Mouse (Mus musculus) liver, embryonic 11.5 days (tissue): ENCODE data around the gene Sspn. TPM values are rescaled to one million over a fixed set of nuclear protein-coding genes. Genes with fewer than 3 reads are reported as not detected.

Experiments used
- ATAC-seq: fragments of 200-750 bp; cut with Nextera tagmentation; replicated peaks from 2 replicates; pipeline ENCODE4 v1.8.0; 2017; ENCODE audit warnings: moderate number of reproducible peaks, mild to moderate bottlenecking, moderate TSS enrichment, moderate library complexity; ENCODE audit not compliant: low FRiP score
- DNase-seq: peaks from one replicate; pipeline ENCODE4 v3.0.0-alpha.2; 2017; ENCODE audit warnings: low spot score
- H3K27ac ChIP-seq: fragments of 300-500 bp; sonication (generic); 2 replicates; pipeline ENCODE4 v1.5.1; 2014; ENCODE audit warnings: mild to moderate bottlenecking, low read depth, low read length, control low read depth
- H3K27me3 ChIP-seq: fragments of 300-500 bp; sonication (generic); replicated peaks from 2 replicates; pipeline ENCODE4 v1.6.1; 2014; ENCODE audit warnings: low read length, mixed read lengths; ENCODE audit not compliant: control insufficient read depth, insufficient read depth
- H3K36me3 ChIP-seq: fragments of 300-500 bp; sonication (generic); 2 replicates; pipeline ENCODE4 v1.6.1; 2014; ENCODE audit warnings: mild to moderate bottlenecking, low read length, moderate library complexity, mixed read lengths; ENCODE audit not compliant: control insufficient read depth, insufficient read depth
- H3K4me1 ChIP-seq: fragments of 300-500 bp; sonication (generic); replicated peaks from 2 replicates; pipeline ENCODE4 v1.6.1; 2014; ENCODE audit warnings: low read length, mixed read lengths; ENCODE audit not compliant: control insufficient read depth, insufficient read depth
- H3K4me2 ChIP-seq: fragments of 300-500 bp; sonication (generic); 2 replicates; pipeline ENCODE4 v1.6.1; 2014; ENCODE audit warnings: mild to moderate bottlenecking, control low read depth, moderate library complexity
- H3K4me3 ChIP-seq: fragments of 300-500 bp; sonication (generic); 2 replicates; pipeline ENCODE4 v1.5.1; 2014; ENCODE audit warnings: low read depth, low read length, control low read depth
- H3K9ac ChIP-seq: fragments of 300-500 bp; sonication (generic); 2 replicates; pipeline ENCODE4 v1.6.1; 2014; ENCODE audit warnings: low read depth, low read length, control low read depth
- H3K9me3 ChIP-seq: fragments of 300-500 bp; sonication (generic); 2 replicates; pipeline ENCODE4 v1.6.1; 2016; ENCODE audit warnings: low read length, inconsistent platforms, mixed read lengths; ENCODE audit not compliant: control insufficient read depth
- WGBS: fragments of 180-500 bp; shearing (Covaris S2); extraction: QIAGEN DNeasy Blood & Tissue Kit; methylation state at CpG from one replicate; pipeline ENCODE4 v1.1.7; 2014; 5-methylcytosine and 5-hydroxymethylcytosine counted together
- polyA plus RNA-seq: library from polyadenylated mRNA; unstranded; fragments of >200 nt; fragmentation: Nextera tagmentation; extraction: Ambion mirVana; gene quantifications from 2 replicates; pipeline ENCODE4 v1.2.1, GENCODE M21; 2014

The Sspn gene
- polyA plus RNA-seq, 1 experiment from 2014 or later = 2.2 TPM

GRCm38 (mm10) chr6:145973356-145973755 is 41.9 kb downstream of the Sspn start:
- Histone ChIP-seq H3K27ac (no peak overlapping the region), H3K36me3 (no peaks in the 10 kb centered on the region), H3K4me1 (no peaks in the 10 kb centered on the region), H3K4me3 (no peak overlapping the region), H3K9me3 (no peaks in the 10 kb centered on the region), H3K9ac (no peak overlapping the region), H3K27me3 (no peaks in the 10 kb centered on the region), H3K4me2 (no peak overlapping the region)
- DNase-seq = no peak
- ATAC-seq = no peak
- WGBS = 59% methylated on average over 5 of the region's 5 CpGs

GRCm38 (mm10) chr6:145974766-145975165 is 43.3 kb downstream of the Sspn start:
- Histone ChIP-seq H3K4me1 (no peaks in the 10 kb centered on the region), H3K4me3 (no peak overlapping the region), H3K9ac (no peak overlapping the region), H3K9me3 (no peaks in the 10 kb centered on the region), H3K27ac (no peak overlapping the region), H3K27me3 (no peaks in the 10 kb centered on the region), H3K36me3 (no peaks in the 10 kb centered on the region), H3K4me2 (no peak overlapping the region)
- ATAC-seq = no peak
- WGBS = 75% methylated on average over 7 of the region's 7 CpGs
- no peak for DNase-seq

- Histone ChIP-seq H3K4me3 (no peak overlapping the region), H3K9me3 (no peaks in the 10 kb centered on the region), H3K4me2 (no peak overlapping the region), H3K9ac (no peak overlapping the region), H3K27me3 (no peaks in the 10 kb centered on the region), H3K36me3 (no peaks in the 10 kb centered on the region), H3K27ac (no peak overlapping the region), H3K4me1 (no peaks in the 10 kb centered on the region)
- WGBS = 88% methylated on average over 3 of the region's 3 CpGs
- no peak for ATAC-seq
- DNase-seq = no peak
These were observed 45.9 kb downstream of the Sspn start for GRCm38 (mm10) chr6:145977344-145977743.

- H3K4me2 ChIP-seq = no peak overlapping the region
- H3K27me3 ChIP-seq = no peaks in the 10 kb centered on the region
- H3K27ac ChIP-seq = no peak overlapping the region
- ATAC-seq (no peak), DNase-seq (no peak)
- H3K4me3 ChIP-seq = no peak overlapping the region
- 65% methylated on average over 8 of the region's 8 CpGs for WGBS
- H3K4me1 ChIP-seq = no peaks in the 10 kb centered on the region
- H3K9ac ChIP-seq = no peak overlapping the region
- H3K36me3 ChIP-seq = no peaks in the 10 kb centered on the region
- H3K9me3 ChIP-seq = no peaks in the 10 kb centered on the region
These were observed 46.5 kb downstream of the Sspn start for GRCm38 (mm10) chr6:145977771-145978450.

GRCm38 (mm10) chr6:145981074-145981473 is 49.6 kb downstream of the Sspn start:
- Histone ChIP-seq H3K27ac (no peak overlapping the region), H3K9ac (no peak overlapping the region), H3K36me3 (no peaks in the 10 kb centered on the region), H3K9me3 (no peaks in the 10 kb centered on the region), H3K27me3 (no peaks in the 10 kb centered on the region), H3K4me2 (no peak overlapping the region), H3K4me3 (no peak overlapping the region), H3K4me1 (no peaks in the 10 kb centered on the region)
- DNase-seq (no peak), ATAC-seq (no peak)
- 87% methylated on average over 8 of the region's 8 CpGs for WGBS

- Histone ChIP-seq H3K27ac (no peak overlapping the region), H3K4me3 (no peak overlapping the region), H3K9ac (no peak overlapping the region), H3K27me3 (no peaks in the 10 kb centered on the region), H3K36me3 (no peaks in the 10 kb centered on the region), H3K4me1 (no peaks in the 10 kb centered on the region), H3K9me3 (no peaks in the 10 kb centered on the region), H3K4me2 (no peak overlapping the region)
- ATAC-seq = no peak
- no peak for DNase-seq
- WGBS = 83% methylated on average over 4 of the region's 4 CpGs
These were observed 50.9 kb downstream of the Sspn start for GRCm38 (mm10) chr6:145982335-145982734.

- Histone ChIP-seq H3K9me3 (no peaks in the 10 kb centered on the region), H3K9ac (no peak overlapping the region), H3K4me2 (no peak overlapping the region), H3K4me1 (no peaks in the 10 kb centered on the region), H3K27ac (no peak overlapping the region), H3K36me3 (no peaks in the 10 kb centered on the region), H3K27me3 (no peaks in the 10 kb centered on the region), H3K4me3 (no peak overlapping the region)
- no peak for DNase-seq
- 58% methylated on average over 1 of the region's 1 CpGs for WGBS
- ATAC-seq = no peak
These were observed 59.1 kb downstream of the Sspn start for GRCm38 (mm10) chr6:145990578-145990977.

- ATAC-seq = no peak
- Histone ChIP-seq H3K27ac (no peak overlapping the region), H3K36me3 (no peaks in the 10 kb centered on the region), H3K27me3 (no peaks in the 10 kb centered on the region), H3K4me3 (no peak overlapping the region), H3K9ac (no peak overlapping the region), H3K4me2 (no peak overlapping the region), H3K4me1 (no peaks in the 10 kb centered on the region), H3K9me3 (no peaks in the 10 kb centered on the region)
- no peak for DNase-seq
- 77% methylated on average over 11 of the region's 11 CpGs for WGBS
These were observed 61.1 kb downstream of the Sspn start for GRCm38 (mm10) chr6:145992526-145992925.

- WGBS = 83% methylated on average over 10 of the region's 10 CpGs
- no peak for DNase-seq
- ATAC-seq = no peak
These were observed 61.5 kb downstream of the Sspn start for GRCm38 (mm10) chr6:145992985-145993384.

More at GRCm38 (mm10) chr6:145992985-145993384, 61.5 kb downstream of the Sspn start:
- no peak overlapping the region for H3K9ac ChIP-seq
- no peaks in the 10 kb centered on the region for H3K27me3 ChIP-seq
- H3K4me3 ChIP-seq = no peak overlapping the region
- no peak overlapping the region for H3K4me2 ChIP-seq
- no peaks in the 10 kb centered on the region for H3K36me3 ChIP-seq
- no peak overlapping the region for H3K27ac ChIP-seq
- H3K9me3 ChIP-seq = no peaks in the 10 kb centered on the region
- no peaks in the 10 kb centered on the region for H3K4me1 ChIP-seq
